Mouse (Mus musculus) urinary bladder, postnatal 36 days (tissue): Measurements from ENCODE around the gene Ostf1.
A peak's percentile ranks its signal among the peaks of the same experiment; 100 is the strongest.

Experiments
- DNase-seq, 2 experiments: peaks; one replicate each; pipeline ENCODE4 v3.0.0; 2022; ENCODE audit warnings: low spot score in 2 of 2, mixed read lengths in 1 of 2

Ostf1 gene

GRCm38 (mm10) chr19:18568828-18569430 lies 62.7 kb downstream of the Ostf1 start:
- DNase-seq = no peak

- no peak for DNase-seq
Measured at GRCm38 (mm10) chr19:18567936-18568827, 63.4 kb downstream of the Ostf1 start.

- DNase-seq = no peak
Measured at GRCm38 (mm10) chr19:18567501-18567900, 64.1 kb downstream of the Ostf1 start.

- DNase-seq = no peak
Measured at GRCm38 (mm10) chr19:18557708-18558107, 73.9 kb downstream of the Ostf1 start.

GRCm38 (mm10) chr19:18555645-18556044 lies 76.0 kb downstream of the Ostf1 start:
- DNase-seq = no peak

GRCm38 (mm10) chr19:18548668-18549067 lies 83.0 kb downstream of the Ostf1 start:
- peak; percentile 38 to 49 for DNase-seq
